ENCODE assay signal across 25 mouse cellular contexts in genomic region chr13:116991560-116991959, GRCm38 (mm10). TPM values are rescaled to one million over a fixed set of nuclear protein-coding genes. Genes with fewer than 3 reads are reported as not detected.
A peak's percentile ranks its signal among the peaks of the same experiment; 100 is the strongest.
DNase-seq lines count a peak whose midpoint lies in the region; ATAC-seq lines count a peak whose summit lies in the region.
"Had no signal": no experiment of that assay in that cellular context is flagged by ENCODE, and none has a peak within 500 bp of the region (broad histone marks: within the 10 kb centered on the region; RNA-seq: fewer than 3 reads in every experiment).

No protein-coding gene starts in this region.

- H3K9ac ChIP-seq in kidney, embryonic 15.5 days: no peak overlapping the region
- H3K9ac ChIP-seq in limb, embryonic 12.5 days (replicated peaks): no peak overlapping the region
- H3K9ac ChIP-seq: embryonic facial prominence, embryonic 15.5 days; forebrain, embryonic 15.5 days; heart, embryonic 15.5 days; hindbrain, embryonic 15.5 days had no signal

- no peaks in the 10 kb centered on the region for H3K27me3 ChIP-seq in kidney, embryonic 15.5 days
- no peaks in the 10 kb centered on the region for H3K27me3 ChIP-seq in limb, embryonic 12.5 days
- H3K27me3 ChIP-seq: embryonic facial prominence, embryonic 15.5 days; forebrain, embryonic 15.5 days; heart, embryonic 15.5 days; hindbrain, embryonic 15.5 days had no signal

- no peak overlapping the region for H3K27ac ChIP-seq in kidney, embryonic 15.5 days
- H3K27ac ChIP-seq in limb, embryonic 12.5 days: no peak overlapping the region
- H3K27ac ChIP-seq: embryonic facial prominence, embryonic 15.5 days; forebrain, embryonic 10.5 days; forebrain, embryonic 15.5 days; heart, adult 2 months; heart, embryonic 15.5 days; hindbrain, embryonic 10.5 days; hindbrain, embryonic 15.5 days had no signal

- DNase-seq in embryo, embryonic 10 days (ENCODE audit: low spot score): peak; percentile 10
- DNase-seq in embryo, embryonic 11 days: no peak
- no peak for DNase-seq in kidney, postnatal 25 days
- DNase-seq in B cell, adult 2 months: no peak
- DNase-seq: adrenal gland, adult 8-10 months; adrenal gland, postnatal 36 days; cerebellum, adult 8-10 months; cerebellum, postnatal 14 days; gastrocnemius, postnatal 10 days; heart, adult 2 months; heart, postnatal 14 days had no signal

- no peaks in the 10 kb centered on the region for H3K9me3 ChIP-seq in kidney, embryonic 15.5 days (replicated peaks)
- H3K9me3 ChIP-seq in limb, embryonic 12.5 days: no peaks in the 10 kb centered on the region
- H3K9me3 ChIP-seq: embryonic facial prominence, embryonic 15.5 days; forebrain, embryonic 10.5 days; forebrain, embryonic 15.5 days; heart, embryonic 15.5 days; hindbrain, embryonic 10.5 days; hindbrain, embryonic 15.5 days had no signal

- ATAC-seq in kidney, embryonic 15.5 days (replicated peaks; ENCODE audit: low FRiP score): peak; percentile 63
- peak; percentile 20 for ATAC-seq in CD4-positive, CD25-positive, alpha-beta regulatory T cell, adult 4 months
- ATAC-seq in limb, embryonic 12.5 days (ENCODE audit: insufficient number of reproducible peaks, insufficient read depth, low FRiP score, low TSS enrichment, low read depth): peak; percentile 26; the same call in 1 of the 2 replicates
- ATAC-seq: forebrain, embryonic 15.5 days; inflammation-experienced regulatory T-cells, adult 6 months; intestine, postnatal 0 days had no signal

- H3K4me1 ChIP-seq in kidney, embryonic 15.5 days: peaks cover 7% of the 10 kb centered on the region; the same call in 1 of the 2 replicates
- peaks cover 10% of the 10 kb centered on the region for H3K4me1 ChIP-seq in limb, embryonic 12.5 days (replicated peaks)
- H3K4me1 ChIP-seq: embryonic facial prominence, embryonic 15.5 days; forebrain, embryonic 15.5 days had no signal

- WGBS in kidney, embryonic 15.5 days: 46% methylated on average over 7 of the region's 7 CpGs
- 65% methylated on average over 7 of the region's 7 CpGs for WGBS in limb, embryonic 12.5 days

- no peak overlapping the region for H3K4me3 ChIP-seq in kidney, embryonic 15.5 days (replicated peaks)
- H3K4me3 ChIP-seq in limb, embryonic 12.5 days (replicated peaks): no peak overlapping the region
- H3K4me3 ChIP-seq: embryonic facial prominence, embryonic 15.5 days; erythroblast, embryonic 14.5 days; forebrain, embryonic 10.5 days; forebrain, embryonic 15.5 days; heart, adult 2 months; heart, embryonic 15.5 days; hindbrain, embryonic 10.5 days; hindbrain, embryonic 15.5 days had no signal

- no peak overlapping the region for H3K4me2 ChIP-seq in kidney, embryonic 15.5 days
- H3K4me2 ChIP-seq in limb, embryonic 12.5 days: no peak overlapping the region
- H3K4me2 ChIP-seq: embryonic facial prominence, embryonic 15.5 days; forebrain, embryonic 15.5 days; heart, embryonic 11.5 days; heart, embryonic 15.5 days; hindbrain, embryonic 15.5 days had no signal

- H3K36me3 ChIP-seq in kidney, embryonic 15.5 days: no peaks in the 10 kb centered on the region
- H3K36me3 ChIP-seq in limb, embryonic 12.5 days: no peaks in the 10 kb centered on the region
- H3K36me3 ChIP-seq: embryonic facial prominence, embryonic 15.5 days; forebrain, embryonic 10.5 days; forebrain, embryonic 15.5 days; G1E; heart, embryonic 15.5 days; hindbrain, embryonic 10.5 days; hindbrain, embryonic 15.5 days had no signal

RNA-seq across cellular contexts. Expression of gene Parp8, which starts 33.8 kb away (rescaled TPM):
- 16.8 and 18.5 TPM in 2 replicates for polyA plus RNA-seq in kidney, embryonic 15.5 days (2015; fragmentation: Nextera tagmentation; extraction: Ambion mirVana)
- 10 to 100 TPM; 16.8 to 25.7 TPM for polyA plus RNA-seq in CD4-positive, CD25-positive, alpha-beta regulatory T cell, adult 4 months (2017; shearing (Covaris generic))
- polyA plus RNA-seq in limb, embryonic 12.5 days (2016; fragmentation: Nextera tagmentation; extraction: Ambion mirVana): 20.2 and 20.9 TPM in 2 replicates
- polyA plus RNA-seq: G1E had no signal
